Mouse (Mus musculus): ENCODE measurements around the gene Sdk2. TPM values are rescaled to one million over a fixed set of nuclear protein-coding genes. Genes with fewer than 3 reads are reported as not detected.

Gene Sdk2
- total and polyA plus RNA-seq, 2 experiments from 2014 or later = 1.9 to 18.5 TPM

- H3K36me3 ChIP-seq (ENCODE audit: insufficient read depth) = no peaks in the 10 kb centered on the region
- no peak for TF ChIP-seq CTCF (IDR thresholded peaks at IDR 0.05; ENCODE audit: low read depth)
- DNase-seq = peak; percentile 50
- peak; percentile 38; the same call in 1 of the 2 replicates for ATAC-seq
- H3K27me3 ChIP-seq (ENCODE audit: insufficient read depth, low read length) = no peaks in the 10 kb centered on the region
- no peaks in the 10 kb centered on the region for H3K9me3 ChIP-seq (ENCODE audit: low read length)
- no peak overlapping the region for H3K4me2 ChIP-seq (ENCODE audit: low read depth)
- H3K27ac ChIP-seq (ENCODE audit: low read depth, low read length) = no peak overlapping the region
- WGBS = 66% methylated on average over 8 of the region's 8 CpGs
- no peak overlapping the region for H3K4me3 ChIP-seq (ENCODE audit: low read depth, low read length)
- peaks cover 14% of the 10 kb centered on the region; the same call in 1 of the 2 replicates for H3K4me1 ChIP-seq (ENCODE audit: insufficient read depth)
- no peak overlapping the region for H3K9ac ChIP-seq
Observed at GRCm38 (mm10) chr11:113948676-113949075, 118.2 kb downstream of the Sdk2 start.

GRCm38 (mm10) chr11:113942101-113942735 lies 124.6 kb downstream of the Sdk2 start:
- H3K36me3 ChIP-seq (ENCODE audit: insufficient read depth) = no peaks in the 10 kb centered on the region
- H3K4me1 ChIP-seq (ENCODE audit: insufficient read depth) = no peaks in the 10 kb centered on the region
- H3K4me3 ChIP-seq (ENCODE audit: low read depth, low read length) = no peak overlapping the region
- WGBS = 54% methylated on average over 9 of the region's 9 CpGs
- no peak for TF ChIP-seq CTCF (IDR thresholded peaks at IDR 0.05; ENCODE audit: low read depth)
- DNase-seq (no peak), ATAC-seq (no peak)
- H3K27ac ChIP-seq (ENCODE audit: low read depth, low read length) = no peak overlapping the region
- no peaks in the 10 kb centered on the region for H3K27me3 ChIP-seq (ENCODE audit: insufficient read depth, low read length)
- no peaks in the 10 kb centered on the region for H3K9me3 ChIP-seq (ENCODE audit: low read length)
- H3K9ac ChIP-seq = no peak overlapping the region
- no peak overlapping the region for H3K4me2 ChIP-seq (ENCODE audit: low read depth)

GRCm38 (mm10) chr11:113933678-113934077 lies 133.2 kb downstream of the Sdk2 start:
- TF ChIP-seq CTCF (IDR thresholded peaks at IDR 0.05; ENCODE audit: low read depth) = no peak
- no peak overlapping the region for H3K9ac ChIP-seq
- H3K27me3 ChIP-seq (ENCODE audit: insufficient read depth, low read length) = no peaks in the 10 kb centered on the region
- no peak for ATAC-seq
- WGBS = 29% methylated on average over 9 of the region's 9 CpGs
- H3K4me2 ChIP-seq (ENCODE audit: low read depth) = no peak overlapping the region
- H3K4me1 ChIP-seq (ENCODE audit: insufficient read depth) = peaks cover 5% of the 10 kb centered on the region; the same call in 1 of the 2 replicates
- no peak overlapping the region for H3K4me3 ChIP-seq (ENCODE audit: low read depth, low read length)
- no peak for DNase-seq
- H3K9me3 ChIP-seq (ENCODE audit: low read length) = no peaks in the 10 kb centered on the region
- no peaks in the 10 kb centered on the region for H3K36me3 ChIP-seq (ENCODE audit: insufficient read depth)
- H3K27ac ChIP-seq (ENCODE audit: low read depth, low read length) = no peak overlapping the region

GRCm38 (mm10) chr11:113932909-113933308 lies 133.9 kb downstream of the Sdk2 start:
- Histone ChIP-seq H3K27me3 (ENCODE audit: insufficient read depth, low read length) (no peaks in the 10 kb centered on the region), H3K4me1 (ENCODE audit: insufficient read depth) (peaks cover 7% of the 10 kb centered on the region; the same call in 1 of the 2 replicates), H3K27ac (ENCODE audit: low read depth, low read length) (no peak overlapping the region), H3K4me3 (ENCODE audit: low read depth, low read length) (no peak overlapping the region), H3K9me3 (ENCODE audit: low read length) (no peaks in the 10 kb centered on the region), H3K36me3 (ENCODE audit: insufficient read depth) (no peaks in the 10 kb centered on the region), H3K4me2 (ENCODE audit: low read depth) (no peak overlapping the region), H3K9ac (no peak overlapping the region)
- ATAC-seq (no peak), DNase-seq (no peak)
- TF ChIP-seq CTCF (IDR thresholded peaks at IDR 0.05; ENCODE audit: low read depth) = no peak
- 64% methylated on average over 7 of the region's 7 CpGs for WGBS

- no peaks in the 10 kb centered on the region for H3K9me3 ChIP-seq (ENCODE audit: low read length)
- no peak for TF ChIP-seq CTCF (IDR thresholded peaks at IDR 0.05; ENCODE audit: low read depth)
- H3K4me1 ChIP-seq (ENCODE audit: insufficient read depth) = peaks cover 7% of the 10 kb centered on the region; the same call in 1 of the 2 replicates
- no peak overlapping the region for H3K9ac ChIP-seq
- no peak overlapping the region for H3K4me2 ChIP-seq (ENCODE audit: low read depth)
- H3K4me3 ChIP-seq (ENCODE audit: low read depth, low read length) = no peak overlapping the region
- no peaks in the 10 kb centered on the region for H3K27me3 ChIP-seq (ENCODE audit: insufficient read depth, low read length)
- H3K27ac ChIP-seq (ENCODE audit: low read depth, low read length) = no peak overlapping the region
- H3K36me3 ChIP-seq (ENCODE audit: insufficient read depth) = no peaks in the 10 kb centered on the region
- WGBS = 27% methylated on average over 4 of the region's 4 CpGs
- ATAC-seq = peak; percentile 45; the same call in 1 of the 2 replicates
- peak; percentile 67 for DNase-seq
Observed at GRCm38 (mm10) chr11:113931701-113932100, 135.1 kb downstream of the Sdk2 start.

GRCm38 (mm10) chr11:113930112-113930511 lies 136.7 kb downstream of the Sdk2 start:
- WGBS = 80% methylated on average over 11 of the region's 11 CpGs

GRCm38 (mm10) chr11:113928831-113929230 lies 138.0 kb downstream of the Sdk2 start:
- DNase-seq (no peak), ATAC-seq (no peak)
- no peaks in the 10 kb centered on the region for H3K27me3 ChIP-seq (ENCODE audit: insufficient read depth, low read length)
- H3K4me3 ChIP-seq (ENCODE audit: low read depth, low read length) = no peak overlapping the region
- no peak for TF ChIP-seq CTCF (IDR thresholded peaks at IDR 0.05; ENCODE audit: low read depth)
- H3K36me3 ChIP-seq (ENCODE audit: insufficient read depth) = no peaks in the 10 kb centered on the region
- H3K9me3 ChIP-seq (ENCODE audit: low read length) = no peaks in the 10 kb centered on the region
- no peak overlapping the region for H3K27ac ChIP-seq (ENCODE audit: low read depth, low read length)
- H3K4me2 ChIP-seq (ENCODE audit: low read depth) = no peak overlapping the region
- H3K9ac ChIP-seq = no peak overlapping the region
- peaks cover 7% of the 10 kb centered on the region; the same call in 1 of the 2 replicates for H3K4me1 ChIP-seq (ENCODE audit: insufficient read depth)
- 50% methylated on average over 2 of the region's 2 CpGs for WGBS

More at GRCm38 (mm10) chr11:113930112-113930511, 136.7 kb downstream of the Sdk2 start:
- no peak overlapping the region for H3K9ac ChIP-seq
- no peak overlapping the region for H3K4me2 ChIP-seq (ENCODE audit: low read depth)
- DNase-seq (no peak), ATAC-seq (no peak)
- H3K4me3 ChIP-seq (ENCODE audit: low read depth, low read length) = no peak overlapping the region
- no peak for TF ChIP-seq CTCF (IDR thresholded peaks at IDR 0.05; ENCODE audit: low read depth)
- no peaks in the 10 kb centered on the region for H3K27me3 ChIP-seq (ENCODE audit: insufficient read depth, low read length)
- no peaks in the 10 kb centered on the region for H3K36me3 ChIP-seq (ENCODE audit: insufficient read depth)
- no peak overlapping the region for H3K27ac ChIP-seq (ENCODE audit: low read depth, low read length)
- no peaks in the 10 kb centered on the region for H3K9me3 ChIP-seq (ENCODE audit: low read length)
- peaks cover 7% of the 10 kb centered on the region; the same call in 1 of the 2 replicates for H3K4me1 ChIP-seq (ENCODE audit: insufficient read depth)

Measured in forebrain, postnatal 0 days (tissue).